Mouse (Mus musculus) heart, embryonic 10.5 days (tissue): ENCODE results near the gene Ly6g6d. TPM values are rescaled to one million over a fixed set of nuclear protein-coding genes. Genes with fewer than 3 reads are reported as not detected.
A peak's percentile ranks its signal among the peaks of the same experiment; 100 is the strongest.
"Not testable (repeated sequence)": the region's sequence is repeated elsewhere in the genome, so short reads cannot be mapped to it uniquely, and the experiment has no call there.

Experiments used
- DNase-seq: peaks from one replicate; pipeline ENCODE4 v3.0.0-alpha.2; 2017; ENCODE audit warnings: low spot score
- H3K27ac ChIP-seq: fragments of 300-500 bp; sonication (generic); 2 replicates; pipeline ENCODE4 v1.5.1; 2016; ENCODE audit warnings: mild to moderate bottlenecking
- H3K27me3 ChIP-seq: fragments of 300-500 bp; sonication (generic); 2 replicates; pipeline ENCODE4 v1.6.1; 2016; ENCODE audit warnings: mild to moderate bottlenecking; ENCODE audit not compliant: poor library complexity, insufficient read depth, severe bottlenecking
- H3K36me3 ChIP-seq: fragments of 300-500 bp; sonication (generic); 2 replicates; pipeline ENCODE4 v1.6.1; 2016; ENCODE audit warnings: mild to moderate bottlenecking, moderate library complexity
- H3K4me1 ChIP-seq: fragments of 300-500 bp; sonication (generic); 2 replicates; pipeline ENCODE4 v1.6.1; 2016; ENCODE audit warnings: mild to moderate bottlenecking
- H3K4me3 ChIP-seq: fragments of 300-500 bp; sonication (generic); 2 replicates; pipeline ENCODE4 v1.5.1; 2016; ENCODE audit warnings: mild to moderate bottlenecking, moderate library complexity
- H3K9me3 ChIP-seq: fragments of 300-500 bp; sonication (generic); 2 replicates; pipeline ENCODE4 v1.6.1; 2016; ENCODE audit warnings: mild to moderate bottlenecking, moderate library complexity
- WGBS: fragments of 180-500 bp; shearing (Covaris S2); methylation state at CpG from one replicate; pipeline ENCODE4 v1.1.7; 2016; 5-methylcytosine and 5-hydroxymethylcytosine counted together
- polyA plus RNA-seq: library from polyadenylated mRNA; unstranded; fragments of >200 nt; fragmentation: Nextera tagmentation; extraction: Ambion mirVana; gene quantifications from 2 replicates; pipeline ENCODE4 v1.2.1, GENCODE M21; 2016

Gene Ly6g6d
- polyA plus RNA-seq = 2.5 and 2.6 TPM in 2 replicates

- peak within 1 kb of the TSS; percentile 52 for H3K4me3 ChIP-seq
- no peaks in the 10 kb centered on the region for H3K9me3 ChIP-seq
- 16% methylated on average over 14 of the region's 14 CpGs for WGBS
- peak; percentile 84 for DNase-seq
- peak within 1 kb of the TSS; percentile 78 for H3K27ac ChIP-seq
- H3K4me1 ChIP-seq = peaks cover 50% of the 10 kb centered on the region
- H3K36me3 ChIP-seq = no peaks in the 10 kb centered on the region
- peaks cover 18% of the 10 kb centered on the region for H3K27me3 ChIP-seq
Observed at GRCm38 (mm10) chr17:35077786-35078233, at the start of gene Ly6g6d. Gene Ly6g6d (minus strand): TSS chr17:35078065.

GRCm38 (mm10) chr17:35127017-35127416 lies 49.2 kb upstream of the Ly6g6d start:
- no peak for DNase-seq
- Histone ChIP-seq H3K9me3 (no peaks in the 10 kb centered on the region), H3K27ac (peak overlapping the region; percentile 93), H3K4me1 (peaks cover 43% of the 10 kb centered on the region), H3K36me3 (peaks cover 47% of the 10 kb centered on the region), H3K27me3 (no peaks in the 10 kb centered on the region), H3K4me3 (peak overlapping the region; percentile 81)
- 70% methylated on average over 13 of the region's 13 CpGs for WGBS

GRCm38 (mm10) chr17:35126206-35126611 lies 48.3 kb upstream of the Ly6g6d start, which contains the start of gene D17H6S53E:
Gene D17H6S53E (plus strand): TSS chr17:35126373.
- WGBS = under 1% methylated on average over 36 of the region's 36 CpGs

GRCm38 (mm10) chr17:35125578-35125977 lies 47.7 kb upstream of the Ly6g6d start:
- peaks cover 42% of the 10 kb centered on the region for H3K36me3 ChIP-seq
- H3K27me3 ChIP-seq = no peaks in the 10 kb centered on the region
- H3K4me3 ChIP-seq = peak overlapping the region; percentile 81
- H3K9me3 ChIP-seq = no peaks in the 10 kb centered on the region
- 25% methylated on average over 6 of the region's 6 CpGs for WGBS
- peaks cover 45% of the 10 kb centered on the region for H3K4me1 ChIP-seq
- H3K27ac ChIP-seq = peak overlapping the region; percentile 78; the same call in 1 of the 2 replicates
- DNase-seq = no peak

More at GRCm38 (mm10) chr17:35126206-35126611, 48.3 kb upstream of the Ly6g6d start, which contains the start of gene D17H6S53E:
- Histone ChIP-seq H3K4me1 (peaks cover 45% of the 10 kb centered on the region), H3K4me3 (peak within 1 kb of the TSS; percentile 81), H3K27me3 (no peaks in the 10 kb centered on the region), H3K36me3 (peaks cover 47% of the 10 kb centered on the region), H3K27ac (peak within 1 kb of the TSS; percentile 93), H3K9me3 (no peaks in the 10 kb centered on the region)
- peak; percentile 90 for DNase-seq

- no peak overlapping the region for H3K4me3 ChIP-seq
- no peaks in the 10 kb centered on the region for H3K27me3 ChIP-seq
- peaks cover 50% of the 10 kb centered on the region for H3K4me1 ChIP-seq
- peaks cover 39% of the 10 kb centered on the region for H3K36me3 ChIP-seq
- no peak overlapping the region for H3K27ac ChIP-seq
- H3K9me3 ChIP-seq = no peaks in the 10 kb centered on the region
- WGBS = 93% methylated on average over 1 of the region's 1 CpGs
- DNase-seq = no peak
Observed at GRCm38 (mm10) chr17:35125081-35125480, 47.2 kb upstream of the Ly6g6d start.

GRCm38 (mm10) chr17:35124261-35124896 lies 46.5 kb upstream of the Ly6g6d start:
- 92% methylated on average over 12 of the region's 12 CpGs for WGBS
- Histone ChIP-seq H3K4me1 (peaks cover 53% of the 10 kb centered on the region), H3K36me3 (peaks cover 41% of the 10 kb centered on the region)
- H3K9me3 ChIP-seq, H3K4me3 ChIP-seq, H3K27me3 ChIP-seq, H3K27ac ChIP-seq, DNase-seq: not testable (repeated sequence)

GRCm38 (mm10) chr17:35123287-35123686 lies 45.4 kb upstream of the Ly6g6d start:
- not testable (repeated sequence) for H3K27ac ChIP-seq, H3K4me3 ChIP-seq, DNase-seq, H3K9me3 ChIP-seq, H3K27me3 ChIP-seq
- WGBS = 88% methylated on average over 9 of the region's 9 CpGs
- Histone ChIP-seq H3K4me1 (peaks cover 45% of the 10 kb centered on the region), H3K36me3 (peaks cover 44% of the 10 kb centered on the region)

GRCm38 (mm10) chr17:35121871-35122303 lies 44.0 kb upstream of the Ly6g6d start, which contains the start of gene Csnk2b:
Gene Csnk2b (minus strand): TSS chr17:35122053.
- no peak for DNase-seq
- Histone ChIP-seq H3K4me1 (peaks cover 35% of the 10 kb centered on the region), H3K4me3 (peak within 1 kb of the TSS; percentile 97), H3K36me3 (peaks cover 48% of the 10 kb centered on the region), H3K27me3 (no peaks in the 10 kb centered on the region), H3K9me3 (no peaks in the 10 kb centered on the region), H3K27ac (peak within 1 kb of the TSS; percentile 94)
- under 1% methylated on average over 19 of the region's 19 CpGs for WGBS

GRCm38 (mm10) chr17:35121143-35121799 lies 43.4 kb upstream of the Ly6g6d start, which contains the start of gene Gpank1:
Gene Gpank1 (plus strand): TSS chr17:35121455.
- DNase-seq = peak; percentile 99
- Histone ChIP-seq H3K4me1 (peaks cover 29% of the 10 kb centered on the region), H3K27me3 (no peaks in the 10 kb centered on the region), H3K4me3 (peak within 1 kb of the TSS; percentile 97), H3K9me3 (no peaks in the 10 kb centered on the region), H3K36me3 (peaks cover 52% of the 10 kb centered on the region), H3K27ac (peak within 1 kb of the TSS; percentile 94)
- under 1% methylated on average over 50 of the region's 50 CpGs for WGBS

- DNase-seq = no peak
- H3K27ac ChIP-seq = peak overlapping the region; percentile 94
- no peaks in the 10 kb centered on the region for H3K9me3 ChIP-seq
- H3K4me1 ChIP-seq = peaks cover 27% of the 10 kb centered on the region
- WGBS = under 1% methylated on average over 33 of the region's 33 CpGs
- H3K36me3 ChIP-seq = peaks cover 57% of the 10 kb centered on the region
- H3K4me3 ChIP-seq = peak overlapping the region; percentile 97
- H3K27me3 ChIP-seq = no peaks in the 10 kb centered on the region
Observed at GRCm38 (mm10) chr17:35120745-35121142, 42.9 kb upstream of the Ly6g6d start.

- H3K27me3 ChIP-seq = no peaks in the 10 kb centered on the region
- 87% methylated on average over 8 of the region's 8 CpGs for WGBS
- no peak within 1 kb of the TSS for H3K4me3 ChIP-seq
- no peaks in the 10 kb centered on the region for H3K9me3 ChIP-seq
- peaks cover 55% of the 10 kb centered on the region for H3K36me3 ChIP-seq
- DNase-seq = no peak
- H3K4me1 ChIP-seq = peaks cover 12% of the 10 kb centered on the region; the same call in 1 of the 2 replicates
- no peak within 1 kb of the TSS for H3K27ac ChIP-seq
Observed at GRCm38 (mm10) chr17:35115046-35116019, 37.5 kb upstream of the Ly6g6d start, which contains the start of gene Ly6g5b. Gene Ly6g5b (minus strand): TSS chr17:35115428.

GRCm38 (mm10) chr17:35111774-35112173 lies 33.9 kb upstream of the Ly6g6d start:
- Histone ChIP-seq H3K27ac (peak overlapping the region; percentile 69), H3K4me3 (no peak overlapping the region), H3K27me3 (no peaks in the 10 kb centered on the region), H3K9me3 (no peaks in the 10 kb centered on the region), H3K36me3 (peaks cover 28% of the 10 kb centered on the region), H3K4me1 (peaks cover 7% of the 10 kb centered on the region; the same call in 1 of the 2 replicates)
- WGBS = 66% methylated on average over 9 of the region's 9 CpGs
- no peak for DNase-seq
